Mouse (Mus musculus) ES-E14 (cell line): ENCODE data around the gene Tigar.

ENCODE experiments used
- HCFC1 ChIP-seq: IDR thresholded peaks from 2 replicates; pipeline ENCODE4 v1.6.1; 2012; ENCODE audit warnings: low read length, inconsistent platforms, borderline replicate concordance; ENCODE audit not compliant: insufficient read depth
- MAFK ChIP-seq: IDR thresholded peaks from 2 replicates; pipeline ENCODE4 v1.6.1; 2014; ENCODE audit warnings: mild to moderate bottlenecking, low read depth, low read length, inconsistent platforms; ENCODE audit not compliant: insufficient read depth

DNA sequence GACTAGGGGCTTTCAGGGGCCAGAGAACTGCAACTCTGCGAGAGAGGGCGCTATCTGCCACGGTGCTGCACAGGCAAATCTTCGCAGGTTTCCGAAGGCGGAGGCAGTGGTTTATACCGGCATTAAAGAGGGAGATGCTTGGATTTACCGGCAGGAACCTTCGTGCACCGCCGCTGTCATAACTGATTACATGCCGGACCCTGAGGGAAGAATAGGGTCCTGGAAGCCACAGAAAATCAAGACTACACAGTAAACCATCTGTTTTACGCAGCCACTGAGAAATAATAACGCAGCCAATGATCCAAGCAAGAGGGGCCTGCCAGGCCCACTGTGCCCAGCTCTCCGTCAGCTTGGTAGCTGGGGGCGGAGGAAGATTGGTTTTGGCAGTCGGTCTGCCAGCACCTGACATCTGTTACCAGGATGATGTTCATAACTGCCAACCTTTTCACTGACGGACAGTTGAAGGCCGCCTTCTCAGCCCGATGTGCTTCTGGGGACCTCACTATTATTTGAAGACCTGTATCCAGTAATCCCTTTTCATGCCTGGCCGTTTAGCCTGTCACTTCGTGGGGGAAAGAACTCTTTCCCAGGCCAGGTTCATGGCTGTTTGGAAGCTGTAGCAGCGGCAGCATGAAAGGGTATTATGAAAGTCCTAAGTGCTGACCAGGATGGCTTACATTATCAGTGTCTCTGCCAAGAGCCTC lies 5.5 kb upstream of the Tigar start:
- TF ChIP-seq HCFC1 (no peak), MAFK (no peak)
